Mouse (Mus musculus): Measurements from ENCODE around the gene Wbp2nl. TPM values are rescaled to one million over a fixed set of nuclear protein-coding genes. Genes with fewer than 3 reads are reported as not detected.
A peak's percentile ranks its signal among the peaks of the same experiment; 100 is the strongest.

The Wbp2nl gene
- total and polyA plus RNA-seq, 2 experiments from 2014 or later = not detected

- H3K4me2 ChIP-seq (ENCODE audit: low read depth, low read length) = no peak overlapping the region
- 17% methylated on average over 16 of the region's 16 CpGs for WGBS
- DNase-seq (ENCODE audit: low spot score) (no peak), ATAC-seq (ENCODE audit: insufficient read depth, low read depth) (peak; percentile 24; the same call in 1 of the 2 replicates)
- H3K9me3 ChIP-seq (replicated peaks; ENCODE audit: control insufficient read depth, low read length) = no peaks in the 10 kb centered on the region
- no peaks in the 10 kb centered on the region for H3K36me3 ChIP-seq (replicated peaks; ENCODE audit: control insufficient read depth, insufficient read depth, low read length)
- TF ChIP-seq CTCF (IDR thresholded peaks at IDR 0.05; ENCODE audit: low read depth) = peak; percentile 96
- TF ChIP-seq EP300 (IDR thresholded peaks at IDR 0.05; ENCODE audit: low read depth) = no peak
- H3K27ac ChIP-seq (ENCODE audit: low read depth) = no peak overlapping the region
- no peaks in the 10 kb centered on the region for H3K4me1 ChIP-seq (ENCODE audit: control insufficient read depth, insufficient read depth)
- no peak overlapping the region for H3K4me3 ChIP-seq (ENCODE audit: low read depth, low read length)
- H3K9ac ChIP-seq (replicated peaks; ENCODE audit: low read depth, low read length) = no peak overlapping the region
- H3K27me3 ChIP-seq (ENCODE audit: control insufficient read depth, insufficient read depth, low read length) = no peaks in the 10 kb centered on the region
These were observed 39.2 kb upstream of the Wbp2nl start for GRCm38 (mm10) chr15:82259510-82259909.

DNA sequence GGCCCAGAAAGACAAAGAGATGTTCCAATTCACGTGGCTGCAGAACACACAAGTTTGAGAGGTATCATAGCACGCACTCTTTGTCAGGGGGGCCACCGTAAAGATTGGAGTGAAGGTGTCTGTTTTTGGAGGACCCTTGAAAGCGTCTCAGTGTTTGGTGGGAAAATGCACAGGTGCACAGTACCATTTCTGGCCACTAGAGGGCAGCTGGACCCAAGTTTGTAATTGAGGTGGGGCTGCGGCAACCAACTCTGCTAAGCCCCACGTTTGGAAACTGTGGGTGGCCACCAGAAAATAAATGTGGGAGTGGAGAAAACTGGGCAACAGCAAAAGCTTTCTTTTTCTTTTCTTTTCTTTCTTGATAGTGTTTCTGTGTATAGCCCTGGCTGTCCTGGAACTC is 32.4 kb upstream of the Wbp2nl start:
- WGBS = 7% methylated on average over 6 of the region's 6 CpGs
- Histone ChIP-seq H3K9me3 (replicated peaks; ENCODE audit: control insufficient read depth, low read length) (no peaks in the 10 kb centered on the region), H3K4me3 (ENCODE audit: low read depth, low read length) (no peak overlapping the region), H3K27me3 (ENCODE audit: control insufficient read depth, insufficient read depth, low read length) (peaks cover 1% of the 10 kb centered on the region; the same call in 1 of the 2 replicates), H3K4me1 (ENCODE audit: control insufficient read depth, insufficient read depth) (no peaks in the 10 kb centered on the region), H3K27ac (ENCODE audit: low read depth) (no peak overlapping the region), H3K4me2 (ENCODE audit: low read depth, low read length) (no peak overlapping the region), H3K9ac (replicated peaks; ENCODE audit: low read depth, low read length) (no peak overlapping the region), H3K36me3 (replicated peaks; ENCODE audit: control insufficient read depth, insufficient read depth, low read length) (no peaks in the 10 kb centered on the region)
- DNase-seq (ENCODE audit: low spot score) = peak; percentile 20
- TF ChIP-seq CTCF (IDR thresholded peaks at IDR 0.05; ENCODE audit: low read depth) = peak; percentile 89
- no peak for TF ChIP-seq EP300 (IDR thresholded peaks at IDR 0.05; ENCODE audit: low read depth)
- ATAC-seq (ENCODE audit: insufficient read depth, low read depth) = no peak

DNA sequence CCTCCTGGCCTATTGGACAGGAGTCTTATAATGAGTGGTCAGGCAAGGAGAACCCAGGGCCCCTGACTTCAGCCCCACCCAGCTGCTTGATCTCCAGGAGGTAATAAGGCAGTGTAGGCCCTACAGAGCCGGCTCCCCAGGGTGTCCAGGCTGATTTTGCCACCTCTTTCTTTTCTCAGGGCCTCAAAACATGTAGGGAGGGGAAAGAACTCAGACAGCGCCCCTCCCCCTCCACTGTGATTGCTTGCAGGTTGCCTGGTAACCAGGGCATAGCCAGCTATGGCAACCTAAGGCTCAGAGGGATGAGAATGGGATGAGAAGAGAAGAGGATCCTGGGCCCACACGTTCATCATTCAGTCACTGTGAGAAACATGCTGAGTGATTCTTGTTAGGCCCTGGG is 30.6 kb upstream of the Wbp2nl start:
- H3K9ac ChIP-seq (replicated peaks; ENCODE audit: low read depth, low read length) = no peak overlapping the region
- TF ChIP-seq CTCF (IDR thresholded peaks at IDR 0.05; ENCODE audit: low read depth) = no peak
- TF ChIP-seq EP300 (IDR thresholded peaks at IDR 0.05; ENCODE audit: low read depth) = no peak
- H3K4me2 ChIP-seq (ENCODE audit: low read depth, low read length) = no peak overlapping the region
- ATAC-seq (ENCODE audit: insufficient read depth, low read depth) (no peak), DNase-seq (ENCODE audit: low spot score) (no peak)
- H3K27ac ChIP-seq (ENCODE audit: low read depth) = no peak overlapping the region
- no peaks in the 10 kb centered on the region for H3K9me3 ChIP-seq (replicated peaks; ENCODE audit: control insufficient read depth, low read length)
- no peaks in the 10 kb centered on the region for H3K36me3 ChIP-seq (replicated peaks; ENCODE audit: control insufficient read depth, insufficient read depth, low read length)
- 33% methylated on average over 3 of the region's 3 CpGs for WGBS
- no peak overlapping the region for H3K4me3 ChIP-seq (ENCODE audit: low read depth, low read length)
- H3K27me3 ChIP-seq (ENCODE audit: control insufficient read depth, insufficient read depth, low read length) = peaks cover 12% of the 10 kb centered on the region
- no peaks in the 10 kb centered on the region for H3K4me1 ChIP-seq (ENCODE audit: control insufficient read depth, insufficient read depth)

DNA sequence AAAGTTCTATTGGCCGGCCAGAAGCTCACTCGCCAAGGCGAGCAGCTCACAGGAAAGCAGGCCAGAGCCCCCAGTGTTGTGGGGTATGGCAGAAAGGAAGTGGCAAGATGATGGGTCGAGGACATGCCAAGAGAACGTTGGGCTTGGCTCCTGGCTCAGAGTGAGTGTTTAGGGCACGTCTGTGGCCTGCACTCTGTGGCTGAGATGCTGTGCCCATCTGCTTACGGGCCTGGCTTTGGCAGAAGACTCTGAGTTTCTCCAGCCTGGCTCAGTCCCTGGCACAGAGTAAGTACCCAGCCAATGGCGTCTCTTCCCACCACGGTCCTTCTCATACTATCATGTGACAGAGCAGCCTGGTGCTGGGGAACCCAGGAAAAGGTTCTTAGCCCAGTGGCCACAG is 30.0 kb upstream of the Wbp2nl start:
- H3K27ac ChIP-seq (ENCODE audit: low read depth) = no peak overlapping the region

GRCm38 (mm10) chr15:82271201-82271600 is 27.6 kb upstream of the Wbp2nl start:
- ATAC-seq (ENCODE audit: insufficient read depth, low read depth) = peak; percentile 61; the same call in 1 of the 2 replicates
- peaks cover 38% of the 10 kb centered on the region for H3K27me3 ChIP-seq (ENCODE audit: control insufficient read depth, insufficient read depth, low read length)
- no peaks in the 10 kb centered on the region for H3K9me3 ChIP-seq (replicated peaks; ENCODE audit: control insufficient read depth, low read length)
- peak; percentile 80 for DNase-seq (ENCODE audit: low spot score)
- no peaks in the 10 kb centered on the region for H3K36me3 ChIP-seq (replicated peaks; ENCODE audit: control insufficient read depth, insufficient read depth, low read length)
- H3K4me1 ChIP-seq (ENCODE audit: control insufficient read depth, insufficient read depth) = peaks cover 10% of the 10 kb centered on the region
- TF ChIP-seq CTCF (IDR thresholded peaks at IDR 0.05; ENCODE audit: low read depth) (peak; percentile 93), EP300 (IDR thresholded peaks at IDR 0.05; ENCODE audit: low read depth) (no peak)
- no peak overlapping the region for H3K4me2 ChIP-seq (ENCODE audit: low read depth, low read length)
- WGBS = 4% methylated on average over 5 of the region's 5 CpGs
- H3K9ac ChIP-seq (replicated peaks; ENCODE audit: low read depth, low read length) = no peak overlapping the region
- H3K4me3 ChIP-seq (ENCODE audit: low read depth, low read length) = no peak overlapping the region
- H3K27ac ChIP-seq (ENCODE audit: low read depth) = no peak overlapping the region

More for the DNA sequence above, 30.0 kb upstream of the Wbp2nl start:
- H3K36me3 ChIP-seq (replicated peaks; ENCODE audit: control insufficient read depth, insufficient read depth, low read length) = no peaks in the 10 kb centered on the region
- peaks cover 14% of the 10 kb centered on the region for H3K27me3 ChIP-seq (ENCODE audit: control insufficient read depth, insufficient read depth, low read length)
- ATAC-seq (ENCODE audit: insufficient read depth, low read depth) (no peak), DNase-seq (ENCODE audit: low spot score) (no peak)
- H3K4me3 ChIP-seq (ENCODE audit: low read depth, low read length) = no peak overlapping the region
- no peak overlapping the region for H3K9ac ChIP-seq (replicated peaks; ENCODE audit: low read depth, low read length)
- 79% methylated on average over 9 of the region's 9 CpGs for WGBS
- no peak overlapping the region for H3K4me2 ChIP-seq (ENCODE audit: low read depth, low read length)
- TF ChIP-seq EP300 (IDR thresholded peaks at IDR 0.05; ENCODE audit: low read depth) = no peak
- TF ChIP-seq CTCF (IDR thresholded peaks at IDR 0.05; ENCODE audit: low read depth) = no peak
- H3K9me3 ChIP-seq (replicated peaks; ENCODE audit: control insufficient read depth, low read length) = no peaks in the 10 kb centered on the region
- H3K4me1 ChIP-seq (ENCODE audit: control insufficient read depth, insufficient read depth) = no peaks in the 10 kb centered on the region

- WGBS = 80% methylated on average over 6 of the region's 6 CpGs
- H3K9me3 ChIP-seq (replicated peaks; ENCODE audit: control insufficient read depth, low read length) = no peaks in the 10 kb centered on the region
- no peaks in the 10 kb centered on the region for H3K36me3 ChIP-seq (replicated peaks; ENCODE audit: control insufficient read depth, insufficient read depth, low read length)
- peaks cover 10% of the 10 kb centered on the region for H3K4me1 ChIP-seq (ENCODE audit: control insufficient read depth, insufficient read depth)
- TF ChIP-seq CTCF (IDR thresholded peaks at IDR 0.05; ENCODE audit: low read depth) (no peak), EP300 (IDR thresholded peaks at IDR 0.05; ENCODE audit: low read depth) (no peak)
- peaks cover 46% of the 10 kb centered on the region for H3K27me3 ChIP-seq (ENCODE audit: control insufficient read depth, insufficient read depth, low read length)
- no peak for DNase-seq (ENCODE audit: low spot score)
- H3K4me3 ChIP-seq (ENCODE audit: low read depth, low read length) = no peak overlapping the region
- no peak for ATAC-seq (ENCODE audit: insufficient read depth, low read depth)
- no peak overlapping the region for H3K4me2 ChIP-seq (ENCODE audit: low read depth, low read length)
- H3K9ac ChIP-seq (replicated peaks; ENCODE audit: low read depth, low read length) = no peak overlapping the region
- H3K27ac ChIP-seq (ENCODE audit: low read depth) = no peak overlapping the region
These were observed 26.5 kb upstream of the Wbp2nl start for GRCm38 (mm10) chr15:82272295-82272694.
